Mouse (Mus musculus) spleen, adult 12 weeks (tissue): ENCODE data around the gene Cyp3a41b.
"Not testable (repeated sequence)": the region's sequence is repeated elsewhere in the genome, so short reads cannot be mapped to it uniquely, and the experiment has no call there.

Experiments used
- DNase-seq: peaks from one replicate; pipeline ENCODE4 v3.0.0; 2022; ENCODE audit warnings: low spot score

Cyp3a41b gene

DNA sequence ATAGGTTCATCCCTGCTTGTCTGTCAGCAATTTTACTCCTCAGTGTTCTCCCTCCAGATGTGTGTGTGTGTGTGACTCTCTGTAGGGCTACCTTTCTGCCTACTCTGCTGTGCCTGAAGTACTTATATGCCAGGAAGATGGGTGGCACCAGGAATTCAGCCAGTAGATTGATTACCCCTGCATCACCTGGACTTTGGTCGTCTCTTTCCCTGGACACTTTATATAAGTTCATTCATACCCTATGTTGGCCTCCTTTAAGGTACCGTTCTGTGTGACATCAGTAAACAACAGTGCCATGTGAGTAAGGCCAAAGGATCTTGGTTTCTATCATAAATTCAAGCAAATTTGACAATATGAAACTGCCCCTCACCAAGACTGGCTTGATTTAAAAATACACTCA is at the start of gene Cyp3a41b:
Gene Cyp3a41b, minus strand, starts transcription at position 101 of the 400 bp plus-strand sequence.
- not testable (repeated sequence) for DNase-seq

DNA sequence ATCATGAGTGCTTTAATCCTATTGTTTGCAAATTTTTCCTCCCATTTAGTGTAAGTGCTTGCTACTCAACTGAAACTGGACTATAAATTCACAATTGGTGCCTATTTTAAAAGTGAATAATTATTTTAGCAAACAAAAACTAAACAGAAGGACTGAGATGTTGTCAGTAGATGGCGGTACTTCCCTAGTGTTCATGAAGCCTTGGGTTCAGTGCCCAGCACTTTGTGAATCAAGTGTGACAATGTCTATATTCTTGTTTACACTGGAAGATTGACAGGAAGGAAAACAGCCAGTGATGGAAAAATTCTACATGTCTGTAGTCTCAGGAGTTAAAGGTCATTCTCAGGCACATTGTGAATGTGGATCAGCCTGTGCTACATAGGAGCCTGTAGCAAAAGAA is 47.8 kb upstream of the Cyp3a41b start:
- DNase-seq: not testable (repeated sequence)

DNA sequence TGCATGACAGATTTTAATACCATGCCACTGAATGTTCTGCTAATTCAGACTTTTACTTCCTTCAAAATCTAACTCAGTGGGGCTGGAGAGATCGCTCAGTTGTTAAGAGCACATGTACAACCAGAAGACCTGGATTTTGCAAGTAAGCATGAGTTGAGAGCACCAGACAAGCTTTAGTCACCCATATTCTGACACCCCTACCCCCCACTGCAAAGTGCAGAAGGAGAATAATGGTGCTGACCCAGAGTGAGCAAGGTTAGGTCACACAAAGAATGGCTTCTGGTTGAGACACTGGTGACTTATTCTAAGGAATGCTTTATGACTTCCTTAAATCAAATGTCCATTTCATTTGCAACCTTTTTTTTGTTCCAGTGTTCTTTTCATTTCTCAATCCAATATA is 20.4 kb upstream of the Cyp3a41b start:
- not testable (repeated sequence) for DNase-seq

GRCm38 (mm10) chr5:145597851-145598250 is 13.3 kb upstream of the Cyp3a41b start:
- not testable (repeated sequence) for DNase-seq

DNA sequence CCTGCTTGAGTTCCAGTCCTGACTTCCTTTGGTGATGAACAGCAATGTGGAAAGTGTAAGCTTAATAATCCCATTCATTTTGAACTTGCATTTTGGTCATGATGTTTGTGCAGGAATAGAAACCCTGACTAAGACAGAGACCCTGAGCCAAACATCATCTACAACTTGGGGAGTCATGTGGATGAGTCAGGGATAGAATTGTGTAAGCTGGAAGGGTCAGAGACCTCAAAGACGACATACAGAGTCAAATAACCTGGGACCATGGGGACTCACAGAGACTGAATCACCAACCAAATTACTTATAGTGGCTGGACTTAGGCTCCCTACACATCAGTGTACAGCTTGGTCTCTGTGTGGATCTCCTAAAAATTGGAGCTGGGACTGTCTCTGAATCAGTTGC is 7.2 kb downstream of the Cyp3a41b start:
- DNase-seq: not testable (repeated sequence)

DNA sequence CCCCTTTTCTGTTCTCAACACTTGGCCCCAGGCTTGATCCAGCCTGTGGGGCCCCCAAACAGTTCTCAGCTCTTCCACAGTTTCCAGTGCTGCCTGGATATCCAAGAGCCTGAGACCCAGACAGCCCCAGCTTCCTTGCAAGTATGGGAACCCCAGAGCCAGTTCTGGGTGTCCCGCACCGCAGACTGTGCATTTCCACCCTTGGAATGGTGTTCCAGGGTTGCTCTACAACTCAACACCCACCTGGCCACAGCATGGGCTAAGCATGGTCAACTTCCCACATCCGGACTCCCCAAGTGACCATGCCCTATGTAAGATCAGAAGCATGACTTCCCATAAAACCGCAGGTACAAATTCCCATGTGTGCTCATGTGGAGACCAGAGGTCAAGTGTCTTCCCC is 8.9 kb downstream of the Cyp3a41b start:
- not testable (repeated sequence) for DNase-seq

GRCm38 (mm10) chr5:145571922-145572321 is 12.6 kb downstream of the Cyp3a41b start:
- DNase-seq: not testable (repeated sequence)
